13 mouse cellular contexts compared by ENCODE assay signal in genomic region chr2:156877726-156878125, GRCm38 (mm10). TPM values are rescaled to one million over a fixed set of nuclear protein-coding genes. Genes with fewer than 3 reads are reported as not detected.
DNase-seq lines count a peak whose midpoint lies in the region; ATAC-seq and TF ChIP-seq lines count a peak whose summit lies in the region.
"Had no signal": no experiment of that assay in that cellular context is flagged by ENCODE, and none has a peak within 500 bp of the region (broad histone marks: within the 10 kb centered on the region; RNA-seq: fewer than 3 reads in every experiment).

No protein-coding gene starts in this region.

- peaks cover 10% of the 10 kb centered on the region; the same call in 1 of the 2 replicates for H3K4me1 ChIP-seq in hindbrain, embryonic 10.5 days (replicated peaks)
- no peaks in the 10 kb centered on the region; the same call in 1 of the 2 replicates for H3K4me1 ChIP-seq in hindbrain, postnatal 0 days (ENCODE audit: insufficient read depth, low read length)
- H3K4me1 ChIP-seq in bone marrow, adult 2 months (ENCODE audit: control insufficient read depth, insufficient read depth, low read length): peaks cover 4% of the 10 kb centered on the region
- H3K4me1 ChIP-seq: neural tube, embryonic 15.5 days; stomach, embryonic 15.5 days had no signal

- H3K4me2 ChIP-seq in hindbrain, postnatal 0 days (ENCODE audit: low read depth, low read length): no peak overlapping the region
- H3K4me2 ChIP-seq: neural tube, embryonic 15.5 days; stomach, embryonic 15.5 days had no signal

- TF ChIP-seq CTCF in hindbrain, postnatal 0 days (IDR thresholded peaks at IDR 0.05; ENCODE audit: low read depth): no peak
- no peak for TF ChIP-seq CTCF in bone marrow, adult 2 months (IDR thresholded peaks at IDR 0.05; ENCODE audit: control insufficient read depth, insufficient read depth, low read length)

- no peaks in the 10 kb centered on the region for H3K27me3 ChIP-seq in hindbrain, embryonic 10.5 days (ENCODE audit: insufficient read depth, poor library complexity, severe bottlenecking)
- H3K27me3 ChIP-seq in hindbrain, postnatal 0 days (ENCODE audit: insufficient read depth, low read length): no peaks in the 10 kb centered on the region
- H3K27me3 ChIP-seq: neural tube, embryonic 15.5 days; stomach, embryonic 15.5 days had no signal

- H3K9me3 ChIP-seq in hindbrain, embryonic 10.5 days: no peaks in the 10 kb centered on the region
- no peaks in the 10 kb centered on the region for H3K9me3 ChIP-seq in hindbrain, postnatal 0 days (ENCODE audit: low read length)
- H3K9me3 ChIP-seq: neural tube, embryonic 15.5 days; stomach, embryonic 15.5 days had no signal

- H3K36me3 ChIP-seq in hindbrain, embryonic 10.5 days: peaks cover 31% of the 10 kb centered on the region
- peaks cover 18% of the 10 kb centered on the region; the same call in 1 of the 2 replicates for H3K36me3 ChIP-seq in hindbrain, postnatal 0 days (ENCODE audit: insufficient read depth, low read length)

- WGBS in hindbrain, embryonic 10.5 days: 68% methylated on average over 9 of the region's 9 CpGs
- 50% methylated on average over 9 of the region's 9 CpGs for WGBS in hindbrain, postnatal 0 days
- 7% methylated on average over 9 of the region's 9 CpGs for WGBS in bone marrow, adult 2 months

- H3K27ac ChIP-seq in hindbrain, embryonic 10.5 days: 0 out of 2 replicates have a peak overlapping the region, but pooled peaks have one; percentile 23
- no peak overlapping the region for H3K27ac ChIP-seq in hindbrain, postnatal 0 days
- H3K27ac ChIP-seq in bone marrow, adult 2 months (ENCODE audit: control insufficient read depth, insufficient read depth, low read depth, low read length, poor library complexity): 0 out of 2 replicates have a peak overlapping the region, but pooled peaks have one; percentile 5
- H3K27ac ChIP-seq: neural tube, embryonic 15.5 days; stomach, embryonic 15.5 days had no signal

- no peak for TF ChIP-seq POLR2A in bone marrow, adult 2 months (IDR thresholded peaks at IDR 0.05; ENCODE audit: borderline replicate concordance, control insufficient read depth, low read depth, low read length)

- DNase-seq in hindbrain, embryonic 10.5 days (ENCODE audit: low spot score): no peak
- DNase-seq in hindbrain, postnatal 0 days (ENCODE audit: low spot score): no peak
- peak; percentile 66 to 74 for DNase-seq in lung, postnatal 4 days
- DNase-seq in thymus, postnatal 14 days: peak; percentile 81
- DNase-seq in layer of hippocampus, adult 9-11 months: no peak
- DNase-seq in right cerebral cortex, adult 2 months (ENCODE audit: low spot score in 2 of 2): no peak
- DNase-seq: embryo, embryonic 11 days; heart, postnatal 10 days had no signal

- no peak overlapping the region for H3K4me3 ChIP-seq in hindbrain, embryonic 10.5 days
- no peak overlapping the region for H3K4me3 ChIP-seq in hindbrain, postnatal 0 days (ENCODE audit: low read length)
- H3K4me3 ChIP-seq in bone marrow, adult 2 months (replicated peaks; ENCODE audit: control insufficient read depth, low read depth, low read length): no peak overlapping the region
- H3K4me3 ChIP-seq: neural tube, embryonic 15.5 days; stomach, embryonic 15.5 days had no signal

- no peak overlapping the region for H3K9ac ChIP-seq in hindbrain, postnatal 0 days (replicated peaks; ENCODE audit: low read length)
- H3K9ac ChIP-seq: neural tube, embryonic 15.5 days; stomach, embryonic 15.5 days had no signal

- ATAC-seq in hindbrain, postnatal 0 days: no peak
- ATAC-seq in frontal cortex, adult (ENCODE audit: low TSS enrichment): no peak
- ATAC-seq: forebrain, embryonic 16.5 days had no signal

RNA-seq across cellular contexts. Expression of gene Sla2, which starts 9.3 kb away (rescaled TPM):
- polyA plus RNA-seq in hindbrain, embryonic 10.5 days (2016; fragmentation: Nextera tagmentation; extraction: Ambion mirVana): 0.37 and 0.90 TPM in 2 replicates
- 0.68 TPM in 1 of 2 replicates, not detected in the other for total RNA-seq in hindbrain, postnatal 0 days (2014; rRNA removed)
- 0.13 and 0.15 TPM in 2 replicates for polyA plus RNA-seq in hindbrain, postnatal 0 days (2015; fragmentation: Nextera tagmentation; extraction: Ambion mirVana)
- 1.8 and 6.7 TPM in 2 replicates for polyA plus RNA-seq in bone marrow, adult 2 months (2011; ENCODE audit: insufficient read depth, insufficient read length, low replicate concordance, missing spikeins)

RNA-seq across cellular contexts. Expression of gene Rab5if, which starts 14.8 kb away (rescaled TPM):
- 184 and 188 TPM in 2 replicates for polyA plus RNA-seq in hindbrain, embryonic 10.5 days (2016; fragmentation: Nextera tagmentation; extraction: Ambion mirVana)
- total RNA-seq in hindbrain, postnatal 0 days (2014; rRNA removed): 131 and 135 TPM in 2 replicates
- 158 and 160 TPM in 2 replicates for polyA plus RNA-seq in hindbrain, postnatal 0 days (2015; fragmentation: Nextera tagmentation; extraction: Ambion mirVana)
- 55.4 and 82.3 TPM in 2 replicates for polyA plus RNA-seq in bone marrow, adult 2 months (2011; ENCODE audit: insufficient read depth, insufficient read length, low replicate concordance, missing spikeins)

RNA-seq across cellular contexts. Expression of gene 4930518I15Rik, which starts 20.0 kb away (rescaled TPM):
- 8.1 and 9.4 TPM in 2 replicates for polyA plus RNA-seq in hindbrain, embryonic 10.5 days (2016; fragmentation: Nextera tagmentation; extraction: Ambion mirVana)
- total RNA-seq in hindbrain, postnatal 0 days (2014; rRNA removed): 1.7 and 4.4 TPM in 2 replicates
- 3.6 and 3.8 TPM in 2 replicates for polyA plus RNA-seq in hindbrain, postnatal 0 days (2015; fragmentation: Nextera tagmentation; extraction: Ambion mirVana)
- polyA plus RNA-seq in bone marrow, adult 2 months (2011; ENCODE audit: insufficient read depth, insufficient read length, low replicate concordance, missing spikeins): 2.2 and 2.7 TPM in 2 replicates

RNA-seq across cellular contexts. Expression of gene Tgif2, which starts 37.9 kb away (rescaled TPM):
- polyA plus RNA-seq in hindbrain, embryonic 10.5 days (2016; fragmentation: Nextera tagmentation; extraction: Ambion mirVana): 88.4 and 90.3 TPM in 2 replicates
- total RNA-seq in hindbrain, postnatal 0 days (2014; rRNA removed): 18.2 and 26.6 TPM in 2 replicates
- polyA plus RNA-seq in hindbrain, postnatal 0 days (2015; fragmentation: Nextera tagmentation; extraction: Ambion mirVana): 12.6 and 14.4 TPM in 2 replicates
- polyA plus RNA-seq in bone marrow, adult 2 months (2011; ENCODE audit: insufficient read depth, insufficient read length, low replicate concordance, missing spikeins): 3.1 and 5.5 TPM in 2 replicates

Comparison
In these comparisons a context has a peak if more than half of its experiments do, and no peak if none do; other contexts are left out.
1. DNase-seq: peak in lung, postnatal 4 days (2 of 2) and thymus, postnatal 14 days (single experiment); none in hindbrain, embryonic 10.5 days (single experiment), hindbrain, postnatal 0 days (single experiment), layer of hippocampus, adult 9-11 months (single experiment) and right cerebral cortex, adult 2 months (0 of 2).